Mouse (Mus musculus): ENCODE results near the gene Pttg1ip.

Gene Pttg1ip

DNA sequence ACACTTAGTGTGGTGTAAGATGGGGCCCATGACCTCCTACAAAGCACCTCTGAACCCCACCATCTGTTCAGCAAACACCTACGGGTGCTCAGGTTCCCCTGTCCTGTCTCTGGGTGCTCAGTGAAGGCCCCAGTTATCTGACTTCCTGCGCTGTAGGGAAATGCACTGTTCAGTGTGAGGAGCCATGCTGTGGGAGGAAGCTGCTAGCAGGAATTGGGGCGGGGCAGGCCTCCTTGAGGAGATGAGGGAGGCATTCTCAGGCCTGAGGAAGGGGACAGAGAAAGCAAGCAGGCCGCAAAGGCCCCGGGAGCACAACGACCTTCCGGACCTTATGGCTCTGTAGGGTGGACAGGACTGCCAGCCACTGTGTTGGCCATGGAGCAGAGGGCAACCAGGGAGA, 7.6 kb downstream of the Pttg1ip start:
- H3K36me3 ChIP-seq (ENCODE audit: insufficient read depth, low read length), result peaks cover 84% of the 10 kb centered on the region
- H3K4me1 ChIP-seq (replicated peaks; ENCODE audit: low read depth, low read length), result peaks cover 89% of the 10 kb centered on the region
- no peaks in the 10 kb centered on the region for H3K9me3 ChIP-seq (ENCODE audit: low read length)
- TF ChIP-seq CTCF (conservative IDR thresholded peaks at IDR 0.05; ENCODE audit: low read length) (no peak), POU5F1 (IDR thresholded peaks at IDR 0.05; ENCODE audit: borderline replicate concordance, low read length) (no peak), NANOG (IDR thresholded peaks at IDR 0.05; ENCODE audit: borderline replicate concordance, low read length) (no peak)
- H3K27me3 ChIP-seq (ENCODE audit: insufficient read depth, low read length), result no peaks in the 10 kb centered on the region
- H3K4me3 ChIP-seq (replicated peaks; ENCODE audit: low read length), result peak overlapping the region; percentile 52

DNA sequence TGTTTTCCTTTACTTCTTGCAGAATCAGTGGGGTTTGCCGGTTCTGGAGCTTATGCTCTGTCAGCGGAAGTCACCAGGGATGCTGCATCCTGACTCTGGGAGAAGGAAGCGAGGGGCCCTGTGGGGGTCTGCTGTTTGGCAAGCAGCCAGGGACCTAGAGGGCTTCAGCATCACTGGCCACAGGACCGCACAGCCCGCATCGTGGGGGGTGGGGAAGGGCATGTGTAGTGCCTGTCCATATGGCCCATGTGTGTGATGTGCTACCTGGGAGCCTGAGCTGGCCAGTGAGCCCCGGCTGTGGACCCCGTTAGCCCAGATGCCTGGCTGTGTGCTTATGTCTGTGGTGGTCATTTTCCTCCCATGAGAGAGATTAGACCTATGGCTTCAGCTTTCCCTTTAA, 8.2 kb downstream of the Pttg1ip start:
- Histone ChIP-seq H3K4me3 (replicated peaks; ENCODE audit: low read length) (peak overlapping the region; percentile 52), H3K27me3 (ENCODE audit: insufficient read depth, low read length) (no peaks in the 10 kb centered on the region)

DNA sequence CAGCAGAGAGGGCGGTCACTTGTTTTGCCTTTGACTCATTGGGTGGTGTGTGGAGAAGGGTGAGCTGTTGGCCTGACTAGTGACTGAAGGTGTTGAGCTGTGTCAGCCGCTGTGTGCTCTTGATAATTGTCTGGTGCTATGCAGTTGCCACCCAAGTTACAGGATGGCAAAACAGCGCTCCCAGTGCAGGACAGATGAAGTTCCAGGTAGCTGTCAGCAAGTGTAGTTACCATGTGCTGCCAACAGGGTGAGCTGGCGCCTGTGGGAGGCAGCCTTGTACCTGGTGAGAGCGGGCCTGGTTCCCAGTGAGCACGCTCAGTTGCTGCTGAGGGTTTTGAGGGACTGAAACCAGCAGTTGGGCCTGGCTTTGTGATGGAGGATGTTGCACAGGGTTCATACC, 9.3 kb downstream of the Pttg1ip start:
- no peak for TF ChIP-seq NANOG (IDR thresholded peaks at IDR 0.05; ENCODE audit: borderline replicate concordance, low read length)
- TF ChIP-seq POU5F1 (IDR thresholded peaks at IDR 0.05; ENCODE audit: borderline replicate concordance, low read length), result no peak
- TF ChIP-seq CTCF (conservative IDR thresholded peaks at IDR 0.05; ENCODE audit: low read length), result peak; percentile 96
- no peak overlapping the region for H3K4me3 ChIP-seq (replicated peaks; ENCODE audit: low read length)
- H3K27me3 ChIP-seq (ENCODE audit: insufficient read depth, low read length), result no peaks in the 10 kb centered on the region
- H3K4me1 ChIP-seq (replicated peaks; ENCODE audit: low read depth, low read length), result peaks cover 91% of the 10 kb centered on the region
- H3K9me3 ChIP-seq (ENCODE audit: low read length), result no peaks in the 10 kb centered on the region
- peaks cover 97% of the 10 kb centered on the region for H3K36me3 ChIP-seq (ENCODE audit: insufficient read depth, low read length)

More for the DNA sequence above, 8.2 kb downstream of the Pttg1ip start:
- peaks cover 88% of the 10 kb centered on the region for H3K4me1 ChIP-seq (replicated peaks; ENCODE audit: low read depth, low read length)
- peaks cover 90% of the 10 kb centered on the region for H3K36me3 ChIP-seq (ENCODE audit: insufficient read depth, low read length)
- no peaks in the 10 kb centered on the region for H3K9me3 ChIP-seq (ENCODE audit: low read length)
- TF ChIP-seq CTCF (conservative IDR thresholded peaks at IDR 0.05; ENCODE audit: low read length) (no peak), POU5F1 (IDR thresholded peaks at IDR 0.05; ENCODE audit: borderline replicate concordance, low read length) (no peak), NANOG (IDR thresholded peaks at IDR 0.05; ENCODE audit: borderline replicate concordance, low read length) (no peak)

DNA sequence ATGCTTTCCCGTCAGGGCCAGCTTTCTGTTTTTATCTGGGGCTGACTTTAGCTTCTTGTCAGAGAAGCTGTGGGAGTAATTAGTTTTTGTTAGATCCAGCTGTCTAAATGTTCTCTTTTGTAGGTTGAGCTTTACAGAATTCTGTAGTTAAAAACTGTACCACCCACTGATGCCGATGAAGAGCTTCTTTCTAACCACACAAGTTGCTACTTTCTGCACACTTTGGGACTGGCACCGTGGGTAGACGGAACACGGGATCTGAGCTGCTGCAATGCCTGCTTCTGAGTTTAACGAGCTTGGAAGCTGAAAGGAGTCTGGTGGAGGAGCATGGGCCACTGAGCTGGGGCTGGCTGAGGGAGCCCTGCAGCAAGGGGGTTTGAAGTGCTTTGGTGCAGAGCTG, 10.0 kb downstream of the Pttg1ip start:
- no peak overlapping the region for H3K4me3 ChIP-seq (replicated peaks; ENCODE audit: low read length)
- H3K9me3 ChIP-seq (ENCODE audit: low read length), result no peaks in the 10 kb centered on the region
- peaks cover 97% of the 10 kb centered on the region for H3K36me3 ChIP-seq (ENCODE audit: insufficient read depth, low read length)
- H3K27me3 ChIP-seq (ENCODE audit: insufficient read depth, low read length), result no peaks in the 10 kb centered on the region
- H3K4me1 ChIP-seq (replicated peaks; ENCODE audit: low read depth, low read length), result peaks cover 88% of the 10 kb centered on the region
- no peak for TF ChIP-seq CTCF (conservative IDR thresholded peaks at IDR 0.05; ENCODE audit: low read length)
- TF ChIP-seq NANOG (IDR thresholded peaks at IDR 0.05; ENCODE audit: borderline replicate concordance, low read length), result no peak
- TF ChIP-seq POU5F1 (IDR thresholded peaks at IDR 0.05; ENCODE audit: borderline replicate concordance, low read length), result no peak

DNA sequence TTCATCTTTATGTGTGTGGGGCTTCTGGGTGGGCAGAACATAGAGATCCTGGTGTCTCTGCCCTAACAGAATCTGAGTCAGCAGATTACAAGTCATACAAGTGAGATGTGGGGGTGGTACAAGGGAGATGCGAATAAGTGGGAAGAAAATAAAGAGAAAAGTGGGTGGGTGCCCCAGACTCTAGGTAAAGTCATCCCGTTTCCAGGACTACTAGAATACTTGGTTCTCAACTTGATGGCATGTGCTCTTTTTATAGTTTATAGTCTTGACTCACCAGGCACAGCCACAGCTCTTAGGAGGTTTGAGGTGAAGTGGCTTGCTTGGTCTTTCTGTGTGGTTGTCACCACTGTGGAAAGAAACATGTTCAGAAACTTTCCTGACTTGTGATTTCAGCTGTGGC, 14.5 kb downstream of the Pttg1ip start:
- peaks cover 82% of the 10 kb centered on the region for H3K4me1 ChIP-seq (replicated peaks; ENCODE audit: low read depth, low read length)
- no peak overlapping the region for H3K4me3 ChIP-seq (replicated peaks; ENCODE audit: low read length)
- no peaks in the 10 kb centered on the region for H3K27me3 ChIP-seq (ENCODE audit: insufficient read depth, low read length)
- no peak for TF ChIP-seq NANOG (IDR thresholded peaks at IDR 0.05; ENCODE audit: borderline replicate concordance, low read length)
- no peak for TF ChIP-seq POU5F1 (IDR thresholded peaks at IDR 0.05; ENCODE audit: borderline replicate concordance, low read length)
- TF ChIP-seq CTCF (conservative IDR thresholded peaks at IDR 0.05; ENCODE audit: low read length), result no peak
- H3K36me3 ChIP-seq (ENCODE audit: insufficient read depth, low read length), result peaks cover 84% of the 10 kb centered on the region
- H3K9me3 ChIP-seq (ENCODE audit: low read length), result no peaks in the 10 kb centered on the region

DNA sequence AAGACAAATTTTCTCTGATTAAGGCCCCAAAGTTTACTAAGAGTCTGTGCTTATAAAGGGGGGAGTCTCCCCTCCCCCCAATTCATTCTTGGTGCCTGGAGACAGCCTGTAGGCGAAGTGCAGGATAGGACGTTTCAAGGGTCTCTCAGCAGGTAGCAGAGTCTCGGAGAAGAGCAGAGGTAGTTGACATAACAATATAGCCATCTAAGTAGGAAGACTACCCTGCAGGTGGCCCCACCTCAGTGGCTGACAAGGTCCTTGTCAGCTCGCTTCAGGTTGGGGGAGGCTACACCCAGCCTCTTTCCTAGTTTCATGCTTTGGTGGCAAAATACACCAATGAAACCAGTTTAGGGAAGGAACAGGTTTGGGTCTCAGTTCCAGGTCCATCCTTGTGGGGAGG, 21.5 kb downstream of the Pttg1ip start:
- peaks cover 23% of the 10 kb centered on the region for H3K36me3 ChIP-seq (ENCODE audit: insufficient read depth, low read length)
- peaks cover 87% of the 10 kb centered on the region for H3K4me1 ChIP-seq (replicated peaks; ENCODE audit: low read depth, low read length)
- no peaks in the 10 kb centered on the region for H3K9me3 ChIP-seq (ENCODE audit: low read length)
- H3K4me3 ChIP-seq (replicated peaks; ENCODE audit: low read length), result peak overlapping the region; percentile 43
- no peaks in the 10 kb centered on the region for H3K27me3 ChIP-seq (ENCODE audit: insufficient read depth, low read length)
- TF ChIP-seq POU5F1 (IDR thresholded peaks at IDR 0.05; ENCODE audit: borderline replicate concordance, low read length) (peak; percentile 76; the same call in 1 of the 2 replicates), NANOG (IDR thresholded peaks at IDR 0.05; ENCODE audit: borderline replicate concordance, low read length) (peak; percentile 97), CTCF (conservative IDR thresholded peaks at IDR 0.05; ENCODE audit: low read length) (no peak)

DNA sequence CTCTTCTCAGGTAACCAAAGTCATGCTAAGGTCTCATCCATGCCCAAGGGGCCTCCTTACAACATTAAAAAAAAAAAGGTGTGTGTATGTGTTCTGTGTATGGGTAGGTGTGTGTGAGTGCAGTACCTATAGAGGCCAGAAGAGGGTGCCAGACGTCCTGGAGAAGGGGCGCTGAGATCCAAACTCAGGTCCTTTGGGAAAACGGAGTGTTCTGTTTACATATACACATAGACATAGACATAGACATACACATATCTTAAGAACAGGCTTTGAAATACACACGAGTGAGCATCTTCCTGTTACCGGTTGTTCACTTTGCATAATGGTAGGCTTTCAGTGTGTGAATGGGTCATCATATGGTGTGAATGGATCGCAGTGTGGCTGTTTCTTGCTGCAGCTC, 22.6 kb downstream of the Pttg1ip start:
- H3K27me3 ChIP-seq (ENCODE audit: insufficient read depth, low read length), result no peaks in the 10 kb centered on the region
- TF ChIP-seq POU5F1 (IDR thresholded peaks at IDR 0.05; ENCODE audit: borderline replicate concordance, low read length) (no peak), NANOG (IDR thresholded peaks at IDR 0.05; ENCODE audit: borderline replicate concordance, low read length) (peak; percentile 27; the same call in 1 of the 2 replicates), CTCF (conservative IDR thresholded peaks at IDR 0.05; ENCODE audit: low read length) (peak; percentile 98)
- 0 out of 2 replicates have a peak overlapping the region, but pooled peaks have one; percentile 2 for H3K4me3 ChIP-seq (replicated peaks; ENCODE audit: low read length)
- H3K4me1 ChIP-seq (replicated peaks; ENCODE audit: low read depth, low read length), result peaks cover 85% of the 10 kb centered on the region
- H3K36me3 ChIP-seq (ENCODE audit: insufficient read depth, low read length), result peaks cover 21% of the 10 kb centered on the region
- no peaks in the 10 kb centered on the region for H3K9me3 ChIP-seq (ENCODE audit: low read length)

DNA sequence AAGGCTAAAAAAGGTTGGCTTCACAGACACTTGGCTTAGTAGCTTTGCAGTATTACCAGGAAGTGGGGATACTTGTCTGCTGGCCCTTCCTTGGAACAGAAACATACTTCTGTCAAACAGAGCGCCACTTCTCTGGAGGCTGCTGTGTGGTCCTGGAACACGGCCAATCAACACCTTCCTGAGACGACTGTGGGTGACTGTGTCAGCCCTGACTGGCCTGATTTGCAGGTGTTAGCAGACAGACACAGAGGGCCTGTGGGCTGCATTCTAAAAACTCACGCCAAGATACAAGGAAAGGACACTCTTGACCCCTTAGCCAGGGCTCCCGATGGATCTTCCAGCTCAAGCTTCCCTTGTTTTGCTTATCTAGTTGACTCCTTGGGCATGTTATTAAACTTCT, 23.4 kb downstream of the Pttg1ip start:
- Histone ChIP-seq H3K36me3 (ENCODE audit: insufficient read depth, low read length) (peaks cover 26% of the 10 kb centered on the region), H3K4me3 (replicated peaks; ENCODE audit: low read length) (0 out of 2 replicates have a peak overlapping the region, but pooled peaks have one; percentile 29), H3K27me3 (ENCODE audit: insufficient read depth, low read length) (no peaks in the 10 kb centered on the region), H3K9me3 (ENCODE audit: low read length) (no peaks in the 10 kb centered on the region), H3K4me1 (replicated peaks; ENCODE audit: low read depth, low read length) (peaks cover 85% of the 10 kb centered on the region)
- TF ChIP-seq CTCF (conservative IDR thresholded peaks at IDR 0.05; ENCODE audit: low read length) (no peak), POU5F1 (IDR thresholded peaks at IDR 0.05; ENCODE audit: borderline replicate concordance, low read length) (no peak)

DNA sequence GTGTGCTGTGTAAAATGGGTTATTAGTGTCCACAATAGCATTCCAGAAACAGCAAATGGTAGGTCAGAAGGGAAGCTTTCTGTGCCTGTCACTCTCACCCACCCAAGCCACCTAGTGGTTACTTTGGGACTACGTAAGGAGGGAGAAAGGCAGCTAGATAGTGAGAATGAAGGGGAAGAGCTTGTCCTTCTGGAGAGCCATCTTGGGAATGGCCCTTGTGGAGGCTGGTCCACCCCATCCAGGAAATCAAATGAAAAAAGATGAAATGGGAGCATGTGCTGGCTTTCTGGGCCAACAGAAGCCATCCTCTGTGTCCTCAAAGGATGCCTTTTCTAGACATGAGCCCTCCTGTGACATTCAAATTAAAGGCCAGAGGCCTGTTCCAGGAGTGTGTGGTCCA, 23.8 kb downstream of the Pttg1ip start:
- Histone ChIP-seq H3K36me3 (ENCODE audit: insufficient read depth, low read length) (peaks cover 30% of the 10 kb centered on the region), H3K9me3 (ENCODE audit: low read length) (no peaks in the 10 kb centered on the region), H3K4me1 (replicated peaks; ENCODE audit: low read depth, low read length) (peaks cover 85% of the 10 kb centered on the region), H3K4me3 (replicated peaks; ENCODE audit: low read length) (peak overlapping the region; percentile 97), H3K27me3 (ENCODE audit: insufficient read depth, low read length) (no peaks in the 10 kb centered on the region)
- TF ChIP-seq CTCF (conservative IDR thresholded peaks at IDR 0.05; ENCODE audit: low read length), result peak; percentile 47
- TF ChIP-seq POU5F1 (IDR thresholded peaks at IDR 0.05; ENCODE audit: borderline replicate concordance, low read length), result no peak

All from E14TG2a.4 (cell line).